Mouse (Mus musculus): ENCODE measurements at regions not wholly inside any gene's neighbourhood (a gene's known extent, or its start where the extent isn't known, plus 50 kb on each side); places are given as distances from the start of the nearest gene placed in this dataset.

- no peak for DNase-seq
- TF ChIP-seq POLR2A (IDR thresholded peaks at IDR 0.05; ENCODE audit: borderline replicate concordance, extremely low read depth, low read depth, low read length) (no peak), CTCF (IDR thresholded peaks at IDR 0.05; ENCODE audit: insufficient read depth, low read length) (no peak)
- Histone ChIP-seq H3K4me1 (ENCODE audit: control insufficient read depth, insufficient read depth, low read length) (no peaks in the 10 kb centered on the region), H3K4me3 (replicated peaks; ENCODE audit: extremely low read depth, low read depth, low read length) (no peak overlapping the region)
- WGBS, result 45% methylated on average over 4 of the region's 4 CpGs
Observed at GRCm38 (mm10) chr12:27019751-27020150, 322.6 kb downstream of the Sox11 start.

GRCm38 (mm10) chr12:27018366-27018765 lies 324.0 kb downstream of the Sox11 start:
- Histone ChIP-seq H3K4me1 (ENCODE audit: control insufficient read depth, insufficient read depth, low read length) (no peaks in the 10 kb centered on the region), H3K4me3 (replicated peaks; ENCODE audit: extremely low read depth, low read depth, low read length) (no peak overlapping the region)
- DNase-seq, result no peak
- WGBS, result 72% methylated on average over 7 of the region's 7 CpGs
- TF ChIP-seq CTCF (IDR thresholded peaks at IDR 0.05; ENCODE audit: insufficient read depth, low read length) (no peak), POLR2A (IDR thresholded peaks at IDR 0.05; ENCODE audit: borderline replicate concordance, extremely low read depth, low read depth, low read length) (no peak)

GRCm38 (mm10) chr12:26999287-26999686 lies 343.1 kb downstream of the Sox11 start:
- TF ChIP-seq POLR2A (IDR thresholded peaks at IDR 0.05; ENCODE audit: borderline replicate concordance, extremely low read depth, low read depth, low read length) (no peak), CTCF (IDR thresholded peaks at IDR 0.05; ENCODE audit: insufficient read depth, low read length) (no peak)
- Histone ChIP-seq H3K4me1 (ENCODE audit: control insufficient read depth, insufficient read depth, low read length) (no peaks in the 10 kb centered on the region), H3K4me3 (replicated peaks; ENCODE audit: extremely low read depth, low read depth, low read length) (no peak overlapping the region)
- no peak for DNase-seq

GRCm38 (mm10) chr12:26976284-26977065 lies 365.9 kb downstream of the Sox11 start:
- 62% methylated on average over 8 of the region's 8 CpGs for WGBS
- TF ChIP-seq CTCF (IDR thresholded peaks at IDR 0.05; ENCODE audit: insufficient read depth, low read length), result no peak
- no peak for TF ChIP-seq POLR2A (IDR thresholded peaks at IDR 0.05; ENCODE audit: borderline replicate concordance, extremely low read depth, low read depth, low read length)
- H3K4me1 ChIP-seq (ENCODE audit: control insufficient read depth, insufficient read depth, low read length), result no peaks in the 10 kb centered on the region
- H3K4me3 ChIP-seq (replicated peaks; ENCODE audit: extremely low read depth, low read depth, low read length), result no peak overlapping the region
- no peak for DNase-seq

GRCm38 (mm10) chr12:26972495-26973113 lies 369.8 kb downstream of the Sox11 start:
- WGBS, result 48% methylated on average over 4 of the region's 4 CpGs
- no peak overlapping the region for H3K4me3 ChIP-seq (replicated peaks; ENCODE audit: extremely low read depth, low read depth, low read length)
- DNase-seq, result no peak
- TF ChIP-seq POLR2A (IDR thresholded peaks at IDR 0.05; ENCODE audit: borderline replicate concordance, extremely low read depth, low read depth, low read length) (no peak), CTCF (IDR thresholded peaks at IDR 0.05; ENCODE audit: insufficient read depth, low read length) (no peak)
- no peaks in the 10 kb centered on the region for H3K4me1 ChIP-seq (ENCODE audit: control insufficient read depth, insufficient read depth, low read length)

GRCm38 (mm10) chr12:26967018-26967737 lies 375.2 kb downstream of the Sox11 start:
- no peaks in the 10 kb centered on the region for H3K4me1 ChIP-seq (ENCODE audit: control insufficient read depth, insufficient read depth, low read length)
- 52% methylated on average over 16 of the region's 16 CpGs for WGBS
- no peak overlapping the region for H3K4me3 ChIP-seq (replicated peaks; ENCODE audit: extremely low read depth, low read depth, low read length)
- no peak for TF ChIP-seq CTCF (IDR thresholded peaks at IDR 0.05; ENCODE audit: insufficient read depth, low read length)
- TF ChIP-seq POLR2A (IDR thresholded peaks at IDR 0.05; ENCODE audit: borderline replicate concordance, extremely low read depth, low read depth, low read length), result no peak
- no peak for DNase-seq

GRCm38 (mm10) chr12:26963917-26964316 lies 378.5 kb downstream of the Sox11 start:
- DNase-seq, result no peak
- Histone ChIP-seq H3K4me1 (ENCODE audit: control insufficient read depth, insufficient read depth, low read length) (no peaks in the 10 kb centered on the region), H3K4me3 (replicated peaks; ENCODE audit: extremely low read depth, low read depth, low read length) (no peak overlapping the region)
- TF ChIP-seq CTCF (IDR thresholded peaks at IDR 0.05; ENCODE audit: insufficient read depth, low read length), result no peak

- no peak for TF ChIP-seq POLR2A (IDR thresholded peaks at IDR 0.05; ENCODE audit: borderline replicate concordance, extremely low read depth, low read depth, low read length)
- TF ChIP-seq CTCF (IDR thresholded peaks at IDR 0.05; ENCODE audit: insufficient read depth, low read length), result no peak
- Histone ChIP-seq H3K4me3 (replicated peaks; ENCODE audit: extremely low read depth, low read depth, low read length) (no peak overlapping the region), H3K4me1 (ENCODE audit: control insufficient read depth, insufficient read depth, low read length) (no peaks in the 10 kb centered on the region)
- WGBS, result 80% methylated on average over 2 of the region's 2 CpGs
- no peak for DNase-seq
Observed at GRCm38 (mm10) chr12:26939831-26940230, 402.5 kb downstream of the Sox11 start.

GRCm38 (mm10) chr12:26937836-26938235 lies 404.5 kb downstream of the Sox11 start:
- TF ChIP-seq CTCF (IDR thresholded peaks at IDR 0.05; ENCODE audit: insufficient read depth, low read length), result no peak
- no peak for TF ChIP-seq POLR2A (IDR thresholded peaks at IDR 0.05; ENCODE audit: borderline replicate concordance, extremely low read depth, low read depth, low read length)
- no peak overlapping the region for H3K4me3 ChIP-seq (replicated peaks; ENCODE audit: extremely low read depth, low read depth, low read length)
- WGBS, result 60% methylated on average over 3 of the region's 3 CpGs
- no peaks in the 10 kb centered on the region for H3K4me1 ChIP-seq (ENCODE audit: control insufficient read depth, insufficient read depth, low read length)
- no peak for DNase-seq

Data from lung, adult 2 months (tissue).